Mouse (Mus musculus) adrenal gland, postnatal 0 days (tissue): ENCODE measurements around the gene Ppih. TPM values are rescaled to one million over a fixed set of nuclear protein-coding genes. Genes with fewer than 3 reads are reported as not detected.

ENCODE experiments used
- polyA plus RNA-seq: library from polyadenylated mRNA; unstranded; fragments of >200 nt; fragmentation: Nextera tagmentation; extraction: Ambion mirVana; gene quantifications from 2 replicates; pipeline ENCODE4 v1.2.1, GENCODE M21; 2015

Ppih gene
- 77.7 and 110 TPM in 2 replicates for polyA plus RNA-seq

DNA sequence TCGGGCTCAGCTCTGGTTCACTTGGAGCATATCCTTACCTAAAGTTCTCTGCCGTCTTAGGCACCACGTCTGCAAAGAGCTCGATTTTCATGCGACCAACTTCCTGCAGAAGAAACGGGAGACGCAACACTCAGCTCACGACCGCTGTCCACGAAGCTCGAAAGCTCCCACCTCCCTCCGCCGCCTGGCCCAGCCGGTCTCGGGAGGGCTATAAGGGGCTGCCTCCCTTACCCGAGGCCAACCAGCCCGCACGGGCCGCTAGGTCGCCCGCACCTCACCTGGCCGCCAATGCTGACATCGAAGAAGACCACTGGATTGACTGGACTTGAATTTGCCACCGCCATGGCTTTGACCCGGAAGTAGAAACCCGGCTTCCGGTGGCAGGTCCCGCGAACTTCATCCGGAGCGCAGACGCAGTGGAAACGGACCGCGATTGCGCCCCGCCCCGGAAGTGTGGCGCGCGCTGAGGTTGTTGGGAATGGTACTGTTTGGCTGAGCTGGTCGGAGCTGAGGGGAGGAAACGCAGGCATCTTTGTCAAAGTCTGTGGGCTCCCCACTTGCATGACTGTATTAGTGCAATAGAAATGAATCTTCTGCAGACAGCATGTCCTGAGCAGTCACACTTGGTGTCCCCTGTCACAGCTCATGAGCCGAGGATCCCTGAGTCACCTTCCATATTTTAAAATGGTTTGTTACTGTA is at the start of gene Ppih:
TSS of gene Ppih (minus strand) at position 416 of the 700 bp plus-strand sequence.

DNA sequence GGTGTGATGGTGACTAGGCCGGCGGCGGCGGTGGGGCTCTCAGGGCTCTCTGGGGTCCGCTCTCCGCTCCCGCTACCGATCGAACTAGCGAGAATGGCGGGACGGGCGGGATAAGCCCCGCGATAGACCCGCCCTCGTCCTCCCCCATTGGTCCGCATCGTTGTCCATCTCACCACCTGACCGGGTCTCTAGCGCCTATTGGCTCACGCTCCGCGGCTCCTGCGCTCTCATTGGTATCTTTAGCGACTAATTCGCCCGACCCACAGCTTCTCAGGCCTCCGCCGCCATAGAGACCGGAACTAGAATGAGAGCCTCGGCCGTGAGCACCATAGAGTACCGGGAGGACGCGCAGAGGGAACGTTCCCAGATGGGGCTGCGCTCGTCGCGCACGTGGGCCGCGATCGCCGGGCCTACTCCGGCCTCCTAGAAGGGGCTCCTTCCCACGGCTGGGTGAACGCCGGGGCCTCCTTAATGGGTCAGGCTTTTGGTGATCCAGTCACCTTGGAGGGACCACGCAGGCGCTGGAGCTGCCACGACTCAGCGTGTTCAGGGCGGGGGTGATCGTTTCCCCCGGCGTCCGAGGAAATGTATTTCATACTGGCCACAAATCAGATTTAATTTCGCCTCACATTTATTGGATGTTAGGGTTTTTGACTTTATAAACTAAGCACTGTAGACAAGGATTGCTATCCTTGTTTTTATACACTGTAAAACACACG is 25.8 kb downstream of the Ppih start, which contains the start of gene Ybx1:
TSS of gene Ybx1 (minus strand) at position 190 of the 719 bp plus-strand sequence.

DNA sequence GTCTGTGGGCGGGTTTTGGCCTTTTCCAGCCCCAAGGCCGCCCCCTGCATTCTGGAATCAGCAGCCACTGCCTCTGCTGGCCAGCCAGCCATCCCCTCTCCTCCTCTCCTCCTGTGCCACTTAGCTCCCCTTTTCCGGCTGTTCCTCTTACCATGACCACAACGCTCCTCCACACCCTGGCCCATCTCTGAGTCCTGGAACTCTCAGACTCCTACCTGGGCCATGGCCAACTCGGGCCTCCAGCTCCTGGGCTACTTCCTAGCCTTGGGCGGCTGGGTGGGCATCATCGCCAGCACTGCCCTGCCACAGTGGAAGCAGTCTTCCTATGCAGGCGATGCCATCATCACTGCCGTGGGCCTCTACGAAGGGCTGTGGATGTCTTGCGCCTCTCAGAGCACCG is 65.0 kb downstream of the Ppih start, which contains the start of gene Cldn19:
TSS of gene Cldn19 (plus strand) at position 64 of the 400 bp plus-strand sequence.

Other genes starting within 250 kb of the Ppih start
- 11.3 and 16.9 TPM in 2 replicates for gene Slc2a1, start 211.8 kb downstream of the Ppih start, polyA plus RNA-seq
- gene Zfp691, start 146.4 kb downstream of the Ppih start, polyA plus RNA-seq, result 4.9 and 6.4 TPM in 2 replicates
- 5.5 and 11.7 TPM in 2 replicates for gene Ermap, start 130.5 kb downstream of the Ppih start, polyA plus RNA-seq
- 120 and 153 TPM in 2 replicates for gene Svbp, start 125.2 kb downstream of the Ppih start, polyA plus RNA-seq
- 0.11 and 0.36 TPM in 2 replicates for gene Tmem269, start 102.3 kb downstream of the Ppih start, polyA plus RNA-seq
- 23.8 and 31.5 TPM in 2 replicates for gene AU022252, start 87.8 kb downstream of the Ppih start, polyA plus RNA-seq
- 30.4 and 39.4 TPM in 2 replicates for gene P3h1, start 87.6 kb downstream of the Ppih start, polyA plus RNA-seq
- gene Cldn19, start 65.1 kb downstream of the Ppih start, polyA plus RNA-seq, result 0.61 TPM in 1 of 2 replicates, not detected in the other
- gene Ybx1, start 25.9 kb downstream of the Ppih start, polyA plus RNA-seq, result 450 and 484 TPM in 2 replicates
- gene Ccdc30, start 95.0 kb upstream of the Ppih start, polyA plus RNA-seq, result 22.5 and 24.1 TPM in 2 replicates
- 76.2 and 117 TPM in 2 replicates for gene Ppcs, start 101.9 kb upstream of the Ppih start, polyA plus RNA-seq
- gene Zmynd12, start 102.3 kb upstream of the Ppih start, polyA plus RNA-seq, result 4.2 and 6.6 TPM in 2 replicates
- 1.0 and 4.1 TPM in 2 replicates for gene Rimkla, start 172.1 kb upstream of the Ppih start, polyA plus RNA-seq
- 9.8 and 12.8 TPM in 2 replicates for gene Foxj3, start 216.5 kb upstream of the Ppih start, polyA plus RNA-seq
- gene Frg2f1, start 219.0 kb upstream of the Ppih start, polyA plus RNA-seq, result 4.5 and 5.3 TPM in 2 replicates